Mouse (Mus musculus): ENCODE results near the gene Gucy2e. TPM values are rescaled to one million over a fixed set of nuclear protein-coding genes. Genes with fewer than 3 reads are reported as not detected.
A peak's percentile ranks its signal among the peaks of the same experiment; 100 is the strongest.

Gene Gucy2e
- total RNA-seq, 2 experiments from 2014 or later = 1.00 to 1.3 TPM

GRCm38 (mm10) chr11:69245643-69246042 is 8.8 kb upstream of the Gucy2e start:
- intact Hi-C loops (cut with DNase I) = loop anchor here (1.0 to 5.0 kb wide), 2 partner anchors 52 to 178 kb away; no protein-coding TSS in a partner anchor
- DNase-seq = peak; percentile 18 to 31

GRCm38 (mm10) chr11:69244911-69245310 is 8.1 kb upstream of the Gucy2e start:
- peak; percentile 45 to 76 for DNase-seq
- intact Hi-C loops (cut with DNase I) = loop anchor here (1.0 to 5.0 kb wide), 3 partner anchors 52 to 178 kb away; partner anchors contain the start of gene Aloxe3

- intact Hi-C loops (cut with DNase I) = no loop called here
- DNase-seq = no peak
These were observed 543 bp downstream of the Gucy2e start for GRCm38 (mm10) chr11:69236061-69236925.

- DNase-seq = peak; percentile 26 to 41
- intact Hi-C loops (cut with DNase I) = no loop called here
These were observed 1.4 kb downstream of the Gucy2e start for GRCm38 (mm10) chr11:69235285-69236060.

- no peak for DNase-seq
- intact Hi-C loops (cut with DNase I) = no loop called here
These were observed 3.7 kb downstream of the Gucy2e start for GRCm38 (mm10) chr11:69233141-69233540.

- intact Hi-C loops (cut with DNase I) = no loop called here
- DNase-seq = no peak
These were observed 6.4 kb downstream of the Gucy2e start for GRCm38 (mm10) chr11:69230420-69230819.

- DNase-seq = no peak
- intact Hi-C loops (cut with DNase I) = no loop called here
These were observed 11.1 kb downstream of the Gucy2e start for GRCm38 (mm10) chr11:69225715-69226114.

- peak; percentile 25 to 35 for DNase-seq
- intact Hi-C loops (cut with DNase I) = no loop called here
These were observed 13.7 kb downstream of the Gucy2e start for GRCm38 (mm10) chr11:69223101-69223500.

GRCm38 (mm10) chr11:69221070-69221469 is 15.8 kb downstream of the Gucy2e start:
- DNase-seq = peak; percentile 23 to 65
- intact Hi-C loops (cut with DNase I) = no loop called here

GRCm38 (mm10) chr11:69218661-69219060 is 18.2 kb downstream of the Gucy2e start:
- intact Hi-C loops (cut with DNase I) = no loop called here
- DNase-seq = no peak

GRCm38 (mm10) chr11:69217411-69217810 is 19.4 kb downstream of the Gucy2e start:
- DNase-seq = no peak
- intact Hi-C loops (cut with DNase I) = no loop called here

- DNase-seq = no peak
- intact Hi-C loops (cut with DNase I) = no loop called here
These were observed 25.4 kb downstream of the Gucy2e start for GRCm38 (mm10) chr11:69211431-69211830.

- intact Hi-C loops (cut with DNase I) = no loop called here
- DNase-seq = no peak
These were observed 34.2 kb downstream of the Gucy2e start for GRCm38 (mm10) chr11:69202469-69203230.

- intact Hi-C loops (cut with DNase I) = no loop called here
- DNase-seq = no peak
These were observed 36.6 kb downstream of the Gucy2e start for GRCm38 (mm10) chr11:69200231-69200630.

- intact Hi-C loops (cut with DNase I) = no loop called here
- DNase-seq = no peak
These were observed 37.6 kb downstream of the Gucy2e start for GRCm38 (mm10) chr11:69199251-69199650.

- intact Hi-C loops (cut with DNase I) = no loop called here
- no peak for DNase-seq
These were observed 39.1 kb downstream of the Gucy2e start, which contains the start of gene Alox8 for GRCm38 (mm10) chr11:69197743-69198142. Gene Alox8 (minus strand): TSS chr11:69197843.

- intact Hi-C loops (cut with DNase I) = no loop called here
These were observed 39.6 kb downstream of the Gucy2e start for GRCm38 (mm10) chr11:69197194-69197593.

GRCm38 (mm10) chr11:69196766-69197165 is 40.1 kb downstream of the Gucy2e start:
- intact Hi-C loops (cut with DNase I) = no loop called here
- no peak for DNase-seq

More at GRCm38 (mm10) chr11:69197194-69197593, 39.6 kb downstream of the Gucy2e start:
- no peak for DNase-seq

GRCm38 (mm10) chr11:69192840-69193239 is 44.0 kb downstream of the Gucy2e start:
- DNase-seq = peak; percentile 52 to 53

GRCm38 (mm10) chr11:69185936-69186335 is 50.9 kb downstream of the Gucy2e start:
- intact Hi-C loops (cut with DNase I) = no loop called here
- no peak for DNase-seq

More at GRCm38 (mm10) chr11:69192840-69193239, 44.0 kb downstream of the Gucy2e start:
- intact Hi-C loops (cut with DNase I) = loop anchor here (1.0 to 5.0 kb wide), 2 partner anchors 52 to 194 kb away; no protein-coding TSS in a partner anchor

Measured in heart, postnatal 14 days (tissue).